16 mouse cellular contexts compared by ENCODE assay signal in genomic region chr2:5467537-5467936, GRCm38 (mm10).
"Had no signal": no experiment of that assay in that cellular context is flagged by ENCODE, and none has a peak within 500 bp of the region (broad histone marks: within the 10 kb centered on the region; RNA-seq: fewer than 3 reads in every experiment).

No protein-coding gene starts in this region.

- H3K27ac ChIP-seq: midbrain, embryonic 13.5 days; neural tube, embryonic 13.5 days; neural tube, embryonic 15.5 days; stomach, postnatal 0 days had no signal

- H3K4me3 ChIP-seq: midbrain, embryonic 10.5 days; midbrain, embryonic 13.5 days; myocyte; neural tube, embryonic 13.5 days; neural tube, embryonic 15.5 days; stomach, embryonic 15.5 days had no signal

- H3K4me2 ChIP-seq: lung, embryonic 14.5 days; midbrain, embryonic 13.5 days; neural tube, embryonic 13.5 days; neural tube, embryonic 15.5 days; stomach, embryonic 15.5 days had no signal

- ATAC-seq: midbrain, embryonic 13.5 days; midbrain, embryonic 16.5 days had no signal

- DNase-seq: lung, adult 18-20 months; lung, embryonic 14.5 days; lung, postnatal 10 days; lung, postnatal 4 days; right cerebral cortex, postnatal 14 days; thymus, adult 2 months; thymus, postnatal 25 days; thymus, postnatal 4 days had no signal

- H3K9me3 ChIP-seq: midbrain, embryonic 10.5 days; midbrain, embryonic 13.5 days; neural tube, embryonic 13.5 days; neural tube, embryonic 15.5 days; stomach, embryonic 15.5 days had no signal

- H3K27me3 ChIP-seq: midbrain, embryonic 13.5 days; neural tube, embryonic 13.5 days; neural tube, embryonic 15.5 days; stomach, embryonic 15.5 days had no signal

- H3K36me3 ChIP-seq: midbrain, embryonic 10.5 days; midbrain, embryonic 13.5 days; neural tube, embryonic 13.5 days; neural tube, embryonic 15.5 days; stomach, embryonic 15.5 days had no signal

- H3K9ac ChIP-seq: lung, embryonic 14.5 days; midbrain, embryonic 13.5 days; neural tube, embryonic 13.5 days; neural tube, embryonic 15.5 days; stomach, embryonic 15.5 days had no signal
